Mouse (Mus musculus) limb, embryonic 14.5 days (tissue): ENCODE results near the gene Mpzl3. TPM values are rescaled to one million over a fixed set of nuclear protein-coding genes. Genes with fewer than 3 reads are reported as not detected.

Source experiments
- ATAC-seq: fragments of 200-750 bp; cut with Nextera tagmentation; 2 replicates; pipeline ENCODE4 v1.8.0; 2017; ENCODE audit warnings: low read depth, moderate number of reproducible peaks, moderate TSS enrichment; ENCODE audit not compliant: low FRiP score
- DNase-seq: peaks from one replicate; pipeline ENCODE4 v3.0.0-alpha.2; 2015; ENCODE audit warnings: low spot score
- H3K27ac ChIP-seq: fragments of 300-500 bp; sonication (generic); replicated peaks from 2 replicates; pipeline ENCODE4 v1.5.1; 2014; ENCODE audit warnings: low read depth, mild to moderate bottlenecking, low read length, moderate library complexity, mixed read lengths
- H3K27me3 ChIP-seq: fragments of 300-500 bp; sonication (generic); 2 replicates; pipeline ENCODE4 v1.6.1; 2014; ENCODE audit warnings: low read length, mixed read lengths; ENCODE audit not compliant: control insufficient read depth, insufficient read depth
- H3K36me3 ChIP-seq: fragments of 300-500 bp; sonication (generic); 2 replicates; pipeline ENCODE4 v1.6.1; 2014; ENCODE audit warnings: mild to moderate bottlenecking, low read length, moderate library complexity, mixed read lengths; ENCODE audit not compliant: control insufficient read depth, insufficient read depth
- H3K4me1 ChIP-seq: fragments of 300-500 bp; sonication (generic); 2 replicates; pipeline ENCODE4 v1.6.1; 2014; ENCODE audit warnings: antibody characterized with exemption, low read length, mixed read lengths; ENCODE audit not compliant: control insufficient read depth, insufficient read depth
- H3K4me2 ChIP-seq: fragments of 300-500 bp; sonication (generic); replicated peaks from 2 replicates; pipeline ENCODE4 v1.6.1; 2014; ENCODE audit warnings: low read depth, mild to moderate bottlenecking, low read length, moderate library complexity; ENCODE audit not compliant: severe bottlenecking
- H3K4me3 ChIP-seq: fragments of 300-500 bp; sonication (generic); replicated peaks from 2 replicates; pipeline ENCODE4 v1.5.1; 2014; ENCODE audit warnings: low read length
- H3K9ac ChIP-seq: fragments of 300-500 bp; sonication (generic); 2 replicates; pipeline ENCODE4 v1.6.1; 2014; ENCODE audit warnings: mild to moderate bottlenecking, low read depth, low read length, moderate library complexity; ENCODE audit not compliant: severe bottlenecking
- H3K9me3 ChIP-seq: fragments of 300-500 bp; sonication (generic); 2 replicates; pipeline ENCODE4 v1.6.1; 2016; ENCODE audit warnings: low read length; ENCODE audit not compliant: control insufficient read depth
- POLR2A ChIP-seq: fragments of 200-500 bp; IDR thresholded peaks from 2 replicates; pipeline ENCODE4 v1.8.0; 2012; ENCODE audit warnings: inconsistent platforms, mild to moderate bottlenecking, moderate library complexity, borderline replicate concordance; ENCODE audit not compliant: insufficient read depth, insufficient read length; ENCODE audit errors: extremely low read depth
- WGBS: fragments of 180-500 bp; shearing (Covaris S2); extraction: QIAGEN DNeasy Blood & Tissue Kit; methylation state at CpG from one replicate; pipeline ENCODE4 v1.1.7; 2014; 5-methylcytosine and 5-hydroxymethylcytosine counted together
- polyA plus RNA-seq, 2 experiments: library from polyadenylated mRNA; depleted of rRNA in 1 of 2; stranded (reverse) in 1 of 2; unstranded in 1 of 2; fragments of >200 nt; fragmentation: Nextera tagmentation in 1 of 2; extraction: Ambion mirVana in 1 of 2; gene quantifications; 2 replicates each; pipeline versions ENCODE4 v1.2.1 to v1.2.3; 2012 to 2014

Mpzl3 gene
- polyA plus RNA-seq, 2 experiments = 2.1 to 4.7 TPM

DNA sequence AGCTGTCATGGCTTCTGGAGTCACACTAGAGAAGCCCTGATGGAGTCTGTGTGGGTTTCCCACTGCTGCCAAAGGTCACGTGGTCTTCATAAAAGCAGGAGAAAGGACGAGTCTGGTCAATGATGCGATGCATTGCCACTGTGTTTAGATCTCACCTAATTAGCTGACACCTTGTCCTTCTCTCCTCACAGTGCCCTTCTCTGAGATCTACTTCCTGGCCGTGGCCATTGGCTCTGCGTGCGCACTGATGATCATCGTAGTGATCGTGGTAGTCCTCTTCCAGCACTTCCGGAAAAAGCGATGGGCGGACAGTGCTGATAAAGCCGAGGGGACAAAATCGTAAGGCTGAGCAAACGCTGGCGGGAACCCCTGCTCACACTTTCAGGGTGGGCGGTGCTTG lies 8.0 kb upstream of the Mpzl3 start:
- 83% methylated on average over 16 of the region's 16 CpGs for WGBS
- H3K27me3 ChIP-seq = 0 out of 2 replicates have a peak, but pooled peaks cover 3% of the 10 kb centered on the region
- H3K27ac ChIP-seq = no peak overlapping the region
- H3K9ac ChIP-seq = no peak overlapping the region
- H3K9me3 ChIP-seq = no peaks in the 10 kb centered on the region
- H3K36me3 ChIP-seq = no peaks in the 10 kb centered on the region; the same call in 1 of the 2 replicates
- H3K4me1 ChIP-seq = peaks cover 6% of the 10 kb centered on the region; the same call in 1 of the 2 replicates
- H3K4me3 ChIP-seq = no peak overlapping the region
- H3K4me2 ChIP-seq = no peak overlapping the region
- no peak for TF ChIP-seq POLR2A
- DNase-seq = no peak
- ATAC-seq = no peak

DNA sequence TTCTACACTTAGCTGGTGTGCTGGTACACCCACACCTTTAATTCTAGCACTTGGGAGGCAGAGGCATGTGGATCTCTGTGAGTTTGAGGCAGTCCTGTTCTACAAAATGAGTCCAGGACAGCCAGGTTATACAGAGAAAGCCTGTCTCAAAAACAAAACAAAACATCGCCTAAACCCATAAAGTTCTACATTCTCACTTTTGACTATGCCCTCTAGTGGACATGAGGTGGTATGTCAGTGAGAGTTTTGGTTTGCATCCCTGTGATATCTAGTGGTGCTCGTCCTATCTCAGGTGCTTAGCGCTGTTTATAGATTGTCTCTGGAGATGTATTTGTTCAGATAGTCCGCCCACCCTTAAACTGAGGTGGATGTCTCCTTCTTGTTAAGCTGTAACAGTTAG lies 6.5 kb upstream of the Mpzl3 start:
- no peak for ATAC-seq
- Histone ChIP-seq H3K27me3 (no peaks in the 10 kb centered on the region), H3K27ac (no peak overlapping the region), H3K4me2 (no peak overlapping the region), H3K4me3 (no peak overlapping the region), H3K36me3 (no peaks in the 10 kb centered on the region; the same call in 1 of the 2 replicates), H3K9me3 (no peaks in the 10 kb centered on the region), H3K4me1 (peaks cover 2% of the 10 kb centered on the region; the same call in 1 of the 2 replicates), H3K9ac (no peak overlapping the region)
- peak; percentile 54 for DNase-seq
- no peak for TF ChIP-seq POLR2A
- 31% methylated on average over 4 of the region's 4 CpGs for WGBS

DNA sequence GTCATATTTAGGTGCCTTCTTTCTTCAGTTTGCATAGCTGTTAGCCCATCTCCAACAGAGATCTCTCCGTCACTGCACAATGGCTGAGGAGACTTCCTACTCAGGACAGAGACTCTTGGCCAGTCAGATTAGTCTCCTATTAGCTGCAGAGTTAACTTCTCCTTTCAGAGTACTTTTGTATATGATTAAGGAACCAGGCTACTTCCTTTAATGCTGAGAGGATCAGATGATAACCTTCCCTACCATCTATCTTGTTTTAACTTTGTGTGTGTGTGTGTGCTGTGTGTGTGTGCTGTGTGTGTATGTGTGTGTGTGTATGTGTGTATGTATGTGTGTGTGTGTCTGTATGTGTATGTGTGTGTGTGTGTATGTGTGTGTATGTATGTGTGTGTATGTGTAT lies 5.3 kb upstream of the Mpzl3 start:
- H3K4me1 ChIP-seq = no peaks in the 10 kb centered on the region
- no peaks in the 10 kb centered on the region; the same call in 1 of the 2 replicates for H3K36me3 ChIP-seq
- no peak overlapping the region for H3K4me2 ChIP-seq
- TF ChIP-seq POLR2A = no peak
- 81% methylated on average over 1 of the region's 1 CpGs for WGBS
- no peaks in the 10 kb centered on the region for H3K27me3 ChIP-seq
- no peak overlapping the region for H3K4me3 ChIP-seq
- no peak for ATAC-seq
- no peaks in the 10 kb centered on the region for H3K9me3 ChIP-seq
- no peak overlapping the region for H3K27ac ChIP-seq
- DNase-seq = no peak
- H3K9ac ChIP-seq = no peak overlapping the region

DNA sequence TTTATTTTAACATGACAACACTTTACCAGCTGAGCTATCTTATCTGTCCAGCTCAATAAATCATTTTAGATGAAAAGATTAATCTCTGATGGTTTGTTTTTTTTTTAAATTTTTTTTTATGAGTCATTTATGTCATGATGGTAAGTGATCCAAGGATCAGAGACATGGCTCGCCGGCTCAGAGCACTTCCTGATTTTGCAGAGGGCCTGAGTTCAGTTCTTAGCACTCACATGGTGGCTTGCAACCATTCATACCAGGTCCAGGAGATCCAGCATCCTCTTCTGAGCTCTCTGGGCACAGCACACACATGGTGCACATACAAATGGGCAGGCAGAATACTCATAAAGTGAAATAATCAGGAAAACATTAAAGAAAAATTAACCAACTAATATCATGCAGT lies 4.7 kb upstream of the Mpzl3 start:
- Histone ChIP-seq H3K4me3 (no peak overlapping the region), H3K4me1 (no peaks in the 10 kb centered on the region), H3K9me3 (no peaks in the 10 kb centered on the region), H3K36me3 (no peaks in the 10 kb centered on the region; the same call in 1 of the 2 replicates), H3K27me3 (no peaks in the 10 kb centered on the region), H3K27ac (no peak overlapping the region), H3K4me2 (no peak overlapping the region), H3K9ac (no peak overlapping the region)
- no peak for TF ChIP-seq POLR2A
- DNase-seq (no peak), ATAC-seq (no peak)
- 95% methylated on average over 2 of the region's 2 CpGs for WGBS

DNA sequence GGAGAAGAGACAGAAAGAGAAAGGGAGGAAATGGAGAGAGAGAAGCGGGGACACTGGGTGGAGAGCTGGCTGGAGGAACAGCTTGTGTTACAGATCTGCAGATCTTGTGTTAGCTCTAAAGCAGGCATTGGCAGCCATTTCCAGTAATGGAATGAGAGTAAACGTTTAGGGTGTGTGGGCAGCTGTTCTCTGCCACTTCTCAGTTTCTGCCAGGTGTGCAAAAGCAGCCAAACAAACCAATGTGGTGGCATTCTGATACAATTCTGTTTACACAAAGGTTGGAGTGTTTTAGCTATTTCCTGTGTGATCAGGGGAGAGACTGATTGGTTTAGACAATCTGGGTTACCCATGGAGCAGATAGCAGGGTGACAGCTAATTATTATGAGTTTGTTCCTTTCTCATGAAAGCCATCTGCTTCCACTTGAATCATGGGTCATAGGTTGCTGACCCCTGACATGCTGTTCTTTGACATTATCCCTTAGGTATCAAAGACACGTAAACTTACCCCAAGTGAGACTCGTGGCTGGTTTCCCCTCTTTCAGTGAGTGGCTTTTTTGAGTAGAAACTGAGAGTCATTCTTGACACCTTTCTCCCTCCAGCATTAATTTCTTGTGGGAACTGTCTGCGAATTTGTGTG lies 3.4 kb downstream of the Mpzl3 start:
- no peak for TF ChIP-seq POLR2A
- ATAC-seq (no peak), DNase-seq (no peak)
- H3K4me3 ChIP-seq = no peak overlapping the region
- H3K27me3 ChIP-seq = no peaks in the 10 kb centered on the region
- no peaks in the 10 kb centered on the region for H3K9me3 ChIP-seq
- H3K36me3 ChIP-seq = no peaks in the 10 kb centered on the region
- no peak overlapping the region for H3K4me2 ChIP-seq
- H3K9ac ChIP-seq = no peak overlapping the region
- H3K4me1 ChIP-seq = no peaks in the 10 kb centered on the region
- WGBS = 22% methylated on average over 5 of the region's 5 CpGs
- no peak overlapping the region for H3K27ac ChIP-seq
